Mouse (Mus musculus) olfactory bulb, adult 2 months (tissue): ENCODE data around the gene Poc1a.

Source experiments
- CTCF ChIP-seq: fragments of 200-500 bp; IDR thresholded peaks from 2 replicates; pipeline ENCODE4 v1.5.1; 2012; ENCODE audit warnings: low read depth, mild to moderate bottlenecking, low read length, moderate library complexity; ENCODE audit not compliant: insufficient read depth
- POLR2A ChIP-seq: fragments of 200-500 bp; IDR thresholded peaks from 2 replicates; pipeline ENCODE4 v1.6.1; 2012; ENCODE audit warnings: mild to moderate bottlenecking, low read depth, low read length, moderate library complexity; ENCODE audit not compliant: insufficient read depth

DNA sequence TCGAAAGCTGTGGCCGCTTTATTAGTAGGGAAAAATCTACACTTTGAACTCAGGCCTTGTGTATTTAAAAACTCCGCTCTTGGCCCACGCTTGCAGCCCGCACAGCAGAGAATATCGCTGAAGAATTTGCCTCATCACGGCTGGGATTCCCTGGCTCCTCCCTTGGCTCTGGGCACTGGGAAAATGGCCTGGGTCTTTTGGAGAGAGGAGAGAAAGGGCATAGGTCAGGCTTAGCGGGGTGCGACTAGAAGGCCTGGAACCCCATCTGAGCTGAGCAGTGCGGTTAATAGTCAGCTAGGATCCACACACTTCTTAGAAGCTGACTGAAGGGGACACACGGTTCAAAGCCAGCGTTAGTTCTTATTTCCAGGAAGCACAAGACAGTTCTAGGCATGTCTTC lies 7.6 kb upstream of the Poc1a start:
- TF ChIP-seq POLR2A (no peak), CTCF (no peak)
